Mouse (Mus musculus): ENCODE measurements around the gene Wfdc1.

Wfdc1 gene

DNA sequence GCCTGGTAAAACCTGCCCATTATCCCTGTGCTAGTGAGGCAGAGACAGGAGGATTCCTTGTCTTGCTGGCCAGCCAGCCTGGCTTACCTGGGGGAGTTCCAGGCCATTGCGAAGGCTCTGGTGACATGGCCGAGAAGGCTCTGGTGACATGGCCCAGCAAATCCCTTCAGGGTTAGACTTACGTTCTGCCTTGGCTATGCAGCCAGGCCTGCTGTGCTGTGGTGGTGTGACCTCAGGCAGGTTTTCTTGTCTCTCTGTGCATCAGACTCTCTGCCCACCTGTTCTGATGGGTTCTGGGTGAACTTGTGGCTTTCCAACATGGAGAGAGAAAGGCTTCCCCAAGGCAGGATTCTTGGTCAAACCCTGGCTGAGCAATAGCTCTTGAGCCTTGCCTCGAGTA is 28.8 kb upstream of the Wfdc1 start:
- no peak for ATAC-seq (ENCODE audit: insufficient number of reproducible peaks, low FRiP score, low TSS enrichment)

DNA sequence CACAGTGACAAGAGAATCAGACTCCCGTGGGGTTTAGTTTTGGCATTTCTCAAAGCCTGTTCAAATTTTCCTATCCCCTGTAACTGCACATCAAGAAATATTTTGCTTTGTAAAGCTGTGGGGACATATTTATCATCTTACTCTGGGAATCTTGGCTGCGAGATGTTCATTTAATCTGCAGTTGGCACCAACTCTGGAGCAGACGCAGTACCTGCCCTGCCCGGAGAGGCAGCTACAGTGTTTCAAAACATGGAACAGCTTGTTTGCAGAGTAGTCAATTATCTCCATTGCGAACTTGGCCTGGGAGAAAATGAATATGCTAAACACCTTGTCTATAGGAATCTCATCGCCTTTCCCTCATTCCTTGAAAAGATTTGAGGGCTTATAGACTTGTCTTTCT is 27.9 kb upstream of the Wfdc1 start:
- no peak for ATAC-seq (ENCODE audit: insufficient number of reproducible peaks, low FRiP score, low TSS enrichment)

DNA sequence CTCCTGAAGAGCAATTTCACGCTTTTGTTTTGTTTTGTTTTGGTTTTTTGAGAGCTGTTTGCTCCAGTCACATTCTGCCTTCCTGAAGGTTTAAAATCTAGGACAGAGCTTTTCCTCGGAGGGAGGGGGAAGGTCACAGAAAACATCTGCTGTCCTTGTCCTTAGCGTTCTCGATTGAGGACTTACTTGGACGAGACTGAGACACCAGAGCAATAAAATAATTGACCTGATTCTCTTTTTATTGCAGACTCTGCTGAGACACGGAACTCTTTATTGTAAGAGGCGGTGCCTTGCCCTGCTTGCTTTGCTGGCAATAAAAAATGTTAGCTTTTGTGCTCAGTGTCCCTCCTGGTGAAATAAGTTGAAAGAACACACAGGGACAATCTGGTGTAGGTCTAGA is 26.4 kb upstream of the Wfdc1 start:
- no peak for ATAC-seq (ENCODE audit: insufficient number of reproducible peaks, low FRiP score, low TSS enrichment)

DNA sequence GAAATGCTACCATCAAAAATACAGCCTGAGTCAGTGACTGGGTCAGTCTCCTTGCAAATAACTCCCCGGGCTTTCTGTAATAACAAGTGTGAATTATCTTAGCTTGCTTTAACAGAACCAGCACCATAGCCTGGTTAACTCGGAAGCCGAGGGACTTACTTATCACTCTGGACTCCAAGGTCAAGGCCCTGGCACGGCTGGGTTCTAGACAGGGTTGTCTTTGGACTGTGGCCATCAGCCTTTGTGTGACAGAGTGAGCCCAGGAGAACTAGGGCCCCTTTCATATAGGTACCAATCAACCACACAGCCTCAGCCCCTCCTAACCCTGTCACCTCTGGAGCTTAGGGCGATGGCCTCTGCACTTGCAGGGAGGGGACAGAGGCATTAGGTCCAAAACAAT is 25.1 kb upstream of the Wfdc1 start:
- ATAC-seq (ENCODE audit: insufficient number of reproducible peaks, low FRiP score, low TSS enrichment): no peak

DNA sequence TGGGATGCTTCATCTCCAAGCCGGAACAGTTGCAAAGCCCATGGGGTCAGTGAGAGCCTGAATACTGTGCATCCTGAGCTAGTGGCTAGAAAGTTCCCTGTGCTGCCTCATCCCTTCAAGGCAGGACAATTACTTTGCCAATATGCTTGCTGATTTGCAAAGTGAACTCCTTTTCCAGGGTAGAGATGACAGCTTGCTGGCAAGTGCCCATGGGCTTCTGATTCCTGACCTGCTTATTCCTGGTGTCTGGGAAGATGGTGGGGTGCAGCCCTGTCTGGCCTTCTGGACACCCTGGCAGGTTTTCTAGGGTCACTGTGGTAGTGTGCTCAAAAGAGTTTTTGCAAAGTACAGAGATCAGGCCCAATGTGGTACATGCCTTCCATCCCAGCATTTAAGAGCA is 23.2 kb upstream of the Wfdc1 start:
- 0 out of 2 replicates have a peak, but pooled peaks have one; percentile 36 for ATAC-seq (ENCODE audit: insufficient number of reproducible peaks, low FRiP score, low TSS enrichment)

DNA sequence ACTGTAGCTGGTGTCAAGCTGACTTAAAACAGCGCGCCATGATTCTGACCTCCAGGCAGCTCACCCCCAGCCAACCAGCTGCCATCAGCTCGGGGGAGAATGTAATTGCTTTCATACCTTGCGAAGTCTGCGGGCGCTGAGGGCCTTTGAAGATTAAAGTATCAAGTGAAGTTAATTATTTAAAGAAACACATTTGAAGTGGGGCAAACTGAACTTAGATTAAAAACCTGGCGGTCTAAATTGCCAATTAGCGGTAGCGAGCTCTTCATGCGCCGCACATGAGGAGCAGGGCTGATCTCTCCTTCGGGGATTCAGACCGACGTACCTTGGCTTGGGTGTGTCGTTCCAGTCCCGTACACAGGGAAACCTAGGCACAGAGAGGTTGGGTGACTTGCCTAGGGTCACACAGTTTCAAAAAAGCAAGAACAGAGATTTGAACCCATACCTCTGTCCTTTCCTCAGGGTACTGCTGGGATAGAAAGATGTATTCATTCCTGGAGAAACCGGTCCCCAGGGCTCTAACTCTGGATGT is 21.7 kb upstream of the Wfdc1 start:
- ATAC-seq (ENCODE audit: insufficient number of reproducible peaks, low FRiP score, low TSS enrichment): no peak

DNA sequence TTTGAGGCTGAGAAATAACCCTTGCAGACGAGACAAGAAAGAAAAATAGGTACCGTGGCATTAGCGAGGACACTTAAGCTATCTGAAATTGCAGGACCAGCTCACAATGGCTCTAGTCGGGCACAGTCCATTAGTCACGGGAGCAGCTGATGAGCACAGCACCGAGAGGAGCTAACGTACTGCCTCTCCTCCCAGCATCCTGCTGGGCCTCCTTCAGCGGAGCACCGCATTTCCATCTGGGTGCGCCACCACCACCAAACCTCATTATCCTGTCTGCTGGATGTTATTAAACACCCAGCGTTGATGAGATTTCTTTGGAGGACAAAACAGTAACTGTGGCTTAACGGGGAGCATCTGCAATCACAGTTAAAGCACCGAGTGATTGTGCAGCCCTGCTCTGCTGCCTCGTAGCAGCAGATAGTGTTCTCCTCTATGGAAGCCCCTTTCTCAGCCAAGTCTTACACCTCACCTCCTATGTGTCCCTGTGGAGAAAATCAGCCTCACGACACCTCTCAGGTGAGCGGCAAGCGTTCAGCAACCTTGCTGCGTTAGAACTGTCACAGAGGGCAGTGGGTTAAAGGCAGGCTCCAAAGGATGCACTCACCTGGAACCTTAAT is 21.1 kb upstream of the Wfdc1 start:
- ATAC-seq (ENCODE audit: insufficient number of reproducible peaks, low FRiP score, low TSS enrichment): no peak

DNA sequence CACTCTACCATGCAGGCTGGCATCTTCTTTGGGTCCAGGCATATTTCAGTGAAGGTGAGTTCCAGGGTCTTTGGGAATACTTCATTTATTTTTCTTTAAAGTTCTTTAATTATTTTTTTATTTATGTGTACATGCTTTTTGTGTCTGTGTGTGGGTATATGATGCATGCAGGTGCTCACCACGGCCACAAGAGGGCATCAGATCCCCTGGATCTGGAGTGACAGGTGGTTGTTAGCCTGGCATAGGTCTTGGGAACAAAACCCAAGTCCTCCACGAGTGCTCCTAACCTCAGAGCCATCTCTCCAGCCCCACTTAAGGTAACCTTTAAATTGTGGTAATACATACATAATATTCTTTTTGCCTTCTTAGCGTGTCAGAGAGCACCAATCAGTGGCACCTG is 20.0 kb upstream of the Wfdc1 start:
- ATAC-seq (ENCODE audit: insufficient number of reproducible peaks, low FRiP score, low TSS enrichment): no peak

DNA sequence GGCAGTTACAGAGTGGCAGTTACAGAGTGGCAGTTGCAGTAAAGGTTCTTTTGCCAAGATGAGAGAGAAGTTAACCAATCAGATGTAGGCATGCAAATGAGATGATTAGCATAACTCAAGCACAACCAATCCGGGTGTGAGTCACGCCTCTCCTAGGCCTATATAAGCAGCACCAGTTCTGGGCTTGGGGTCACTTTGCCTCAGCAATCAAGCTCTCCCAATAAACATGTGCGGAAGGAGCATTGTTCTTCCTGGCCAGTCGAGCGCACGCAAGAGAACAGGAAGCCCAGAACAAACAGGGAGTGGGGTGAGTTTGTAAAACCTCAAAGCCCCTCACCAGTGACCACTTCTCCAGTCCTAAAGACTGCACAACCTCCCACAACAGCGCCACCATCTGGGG is 19.3 kb upstream of the Wfdc1 start:
- ATAC-seq (ENCODE audit: insufficient number of reproducible peaks, low FRiP score, low TSS enrichment): no peak

DNA sequence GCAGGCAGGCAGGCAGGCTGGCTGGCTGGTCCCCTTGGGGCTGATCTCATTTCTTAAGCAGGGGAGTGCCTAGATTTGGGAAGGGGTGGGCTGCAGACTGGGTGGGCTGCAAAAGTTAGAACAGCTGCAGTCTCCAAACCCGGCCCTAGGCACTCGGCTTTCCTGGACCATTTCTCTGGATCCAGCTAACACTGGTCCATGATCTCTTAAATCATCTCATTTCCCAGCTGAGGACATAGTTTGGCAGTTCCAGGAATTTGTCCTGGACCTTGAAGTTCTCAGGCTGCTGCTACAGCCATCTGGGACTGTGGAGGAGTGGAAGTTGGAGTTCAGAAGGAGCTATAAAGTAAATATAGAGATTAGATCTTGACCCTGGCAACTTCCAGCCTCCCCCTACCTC is 14.8 kb upstream of the Wfdc1 start:
- no peak for ATAC-seq (ENCODE audit: insufficient number of reproducible peaks, low FRiP score, low TSS enrichment)

DNA sequence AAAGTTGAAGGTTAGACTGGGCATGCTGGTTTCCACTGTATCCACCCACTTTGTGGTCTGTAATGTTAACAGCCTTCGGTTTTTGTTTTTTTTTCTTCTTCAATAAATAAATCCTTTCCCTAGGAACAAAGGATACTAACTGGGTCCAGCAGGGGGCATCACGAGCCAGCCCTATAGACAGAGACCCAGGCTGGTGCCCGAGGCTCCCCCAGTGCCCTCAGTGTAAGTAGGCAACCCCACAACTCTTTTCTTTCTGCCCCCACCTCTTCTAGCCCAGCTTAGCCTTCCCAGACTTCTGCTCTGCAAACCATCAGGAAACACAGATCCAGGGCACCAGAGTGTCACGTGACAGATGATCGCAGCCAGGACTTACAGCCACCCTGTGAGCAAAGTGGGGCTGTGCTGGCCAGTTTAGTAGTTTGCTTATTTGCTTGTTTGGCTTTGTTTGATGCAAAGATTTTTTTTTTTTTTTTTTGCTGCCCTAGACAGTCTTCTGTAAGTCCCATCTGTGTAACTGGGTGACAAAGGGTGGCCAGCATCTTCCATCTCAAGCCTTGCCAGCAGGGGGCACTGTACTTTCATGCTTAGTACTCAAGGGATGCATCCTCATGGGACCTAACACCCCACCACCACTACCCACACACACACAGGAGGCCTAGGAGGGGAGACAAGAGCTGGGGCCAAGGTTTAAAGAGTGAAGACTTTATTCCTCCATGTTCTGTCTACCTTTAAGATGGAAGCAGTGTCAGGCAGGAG is 9.3 kb upstream of the Wfdc1 start:
- ATAC-seq (ENCODE audit: insufficient number of reproducible peaks, low FRiP score, low TSS enrichment): no peak

DNA sequence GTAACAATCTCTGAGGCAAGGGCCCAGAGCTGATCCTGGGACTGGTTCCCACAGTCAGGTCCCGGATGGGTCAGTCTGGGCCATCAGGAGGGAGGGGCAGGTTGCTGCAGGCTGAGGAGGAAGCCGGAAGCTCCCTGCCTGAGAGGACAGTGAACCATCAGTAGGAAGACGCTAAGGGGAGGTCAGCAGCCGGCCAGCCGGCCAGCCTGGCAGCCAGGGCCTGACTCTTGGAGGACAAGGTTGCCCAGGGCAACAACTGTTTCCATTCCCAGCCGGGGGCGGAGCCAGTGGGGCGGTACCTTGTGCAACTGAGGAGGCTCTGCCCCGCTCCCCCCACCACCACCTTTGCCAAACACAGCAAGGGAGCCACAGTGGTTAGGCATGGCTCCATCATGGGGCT is 5.1 kb upstream of the Wfdc1 start:
- peak; percentile 32; the same call in 1 of the 2 replicates for ATAC-seq (ENCODE audit: insufficient number of reproducible peaks, low FRiP score, low TSS enrichment)

DNA sequence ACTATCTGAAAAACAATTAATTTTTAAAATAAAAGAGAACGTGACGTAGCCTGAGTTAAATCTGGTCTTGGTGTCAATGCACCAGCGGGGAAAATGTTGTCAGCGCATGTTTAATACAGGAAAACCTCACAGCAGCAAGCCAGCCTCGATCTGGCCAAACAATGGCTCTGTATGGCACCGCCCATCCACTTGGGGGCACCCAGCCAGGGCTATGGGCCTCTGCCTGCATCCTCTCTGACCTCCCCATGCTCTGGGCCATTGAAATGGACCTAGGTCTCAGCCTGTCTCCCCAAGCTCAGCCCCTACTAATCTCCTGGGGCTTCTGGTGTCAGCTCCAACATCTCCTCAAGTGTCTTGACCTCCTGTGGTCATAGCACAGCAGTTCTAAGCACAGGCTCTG is 4.3 kb upstream of the Wfdc1 start:
- no peak for ATAC-seq (ENCODE audit: insufficient number of reproducible peaks, low FRiP score, low TSS enrichment)

DNA sequence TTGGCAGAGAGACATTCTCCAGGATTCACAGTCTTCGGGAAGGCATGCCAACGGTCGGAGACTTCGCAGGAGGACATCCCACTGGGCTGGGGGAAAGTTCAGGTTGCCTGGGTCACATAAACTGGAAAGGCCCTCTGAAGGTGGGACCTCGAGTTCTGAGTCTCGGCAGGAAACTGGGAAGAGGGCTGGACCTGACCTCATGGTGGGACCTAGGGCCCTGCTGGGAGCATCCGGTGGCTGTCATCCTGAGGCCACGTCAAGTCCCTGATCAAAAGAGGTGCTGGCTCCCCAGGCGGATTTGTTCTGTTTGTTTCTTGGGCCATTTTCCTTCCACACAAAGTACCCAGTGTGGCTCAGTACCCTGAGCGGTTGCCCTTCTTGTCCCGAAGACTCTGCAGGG is 2.7 kb upstream of the Wfdc1 start:
- no peak for ATAC-seq (ENCODE audit: insufficient number of reproducible peaks, low FRiP score, low TSS enrichment)

DNA sequence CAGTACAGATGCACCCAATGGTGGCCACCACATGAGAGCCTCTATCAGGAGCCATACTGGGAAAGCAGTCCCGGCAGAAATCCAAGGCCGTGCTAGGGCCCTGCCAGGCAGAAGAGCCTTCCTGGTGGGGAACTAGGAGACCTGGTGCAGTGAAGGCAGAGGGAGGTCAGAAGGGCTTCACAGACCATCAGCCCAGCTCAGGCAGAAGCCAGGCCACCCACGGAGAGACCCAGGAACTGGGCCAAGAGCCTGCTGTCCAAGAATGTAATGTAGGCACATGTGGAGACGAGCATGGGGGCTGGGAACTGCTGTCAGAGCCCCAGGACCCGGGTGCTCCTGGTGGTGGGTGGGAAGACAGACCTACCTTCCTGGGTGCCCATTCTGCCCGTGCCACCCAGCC is 895 bp upstream of the Wfdc1 start:
- no peak for ATAC-seq (ENCODE audit: insufficient number of reproducible peaks, low FRiP score, low TSS enrichment)

DNA sequence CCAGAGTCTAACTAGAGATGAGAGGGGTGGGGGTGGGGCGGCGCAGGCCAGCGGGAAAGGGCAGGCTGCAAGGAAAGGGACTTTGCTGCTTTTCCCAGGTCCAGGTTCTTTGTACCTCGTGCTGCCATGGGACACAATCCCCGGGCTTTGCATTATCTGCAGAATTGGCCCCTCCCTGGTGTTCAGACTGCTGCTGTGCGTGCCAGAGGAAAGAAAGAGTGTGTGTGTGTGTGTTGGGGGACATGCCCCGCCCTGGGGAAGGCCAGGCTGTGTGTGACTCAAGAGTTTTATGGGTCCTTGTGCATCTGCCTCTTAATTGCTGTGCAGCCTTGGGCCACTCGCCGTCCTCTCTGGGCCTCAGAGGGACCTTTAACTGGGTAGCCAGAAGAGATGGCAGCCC is 2.3 kb downstream of the Wfdc1 start:
- ATAC-seq (ENCODE audit: insufficient number of reproducible peaks, low FRiP score, low TSS enrichment): no peak

DNA sequence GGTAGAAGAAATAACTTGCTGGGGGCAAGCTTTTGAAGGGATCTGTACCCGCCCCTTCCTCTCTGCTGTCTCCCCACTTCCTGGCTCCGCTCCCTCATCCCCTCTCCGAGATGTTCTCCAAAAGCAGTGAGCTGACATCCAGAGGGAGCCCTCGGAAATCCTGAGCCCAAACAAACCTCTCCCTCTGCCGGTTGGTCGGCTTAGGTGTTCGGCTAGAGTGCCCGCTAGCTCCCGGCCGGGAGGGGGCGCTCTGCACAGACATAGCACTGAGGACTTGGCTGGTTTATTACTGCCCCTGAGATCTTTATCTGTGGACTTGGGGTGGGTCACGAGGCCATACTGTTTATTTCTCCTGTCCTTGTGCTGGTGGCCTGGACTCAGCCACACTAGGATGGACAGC is 3.1 kb downstream of the Wfdc1 start:
- ATAC-seq (ENCODE audit: insufficient number of reproducible peaks, low FRiP score, low TSS enrichment): no peak

DNA sequence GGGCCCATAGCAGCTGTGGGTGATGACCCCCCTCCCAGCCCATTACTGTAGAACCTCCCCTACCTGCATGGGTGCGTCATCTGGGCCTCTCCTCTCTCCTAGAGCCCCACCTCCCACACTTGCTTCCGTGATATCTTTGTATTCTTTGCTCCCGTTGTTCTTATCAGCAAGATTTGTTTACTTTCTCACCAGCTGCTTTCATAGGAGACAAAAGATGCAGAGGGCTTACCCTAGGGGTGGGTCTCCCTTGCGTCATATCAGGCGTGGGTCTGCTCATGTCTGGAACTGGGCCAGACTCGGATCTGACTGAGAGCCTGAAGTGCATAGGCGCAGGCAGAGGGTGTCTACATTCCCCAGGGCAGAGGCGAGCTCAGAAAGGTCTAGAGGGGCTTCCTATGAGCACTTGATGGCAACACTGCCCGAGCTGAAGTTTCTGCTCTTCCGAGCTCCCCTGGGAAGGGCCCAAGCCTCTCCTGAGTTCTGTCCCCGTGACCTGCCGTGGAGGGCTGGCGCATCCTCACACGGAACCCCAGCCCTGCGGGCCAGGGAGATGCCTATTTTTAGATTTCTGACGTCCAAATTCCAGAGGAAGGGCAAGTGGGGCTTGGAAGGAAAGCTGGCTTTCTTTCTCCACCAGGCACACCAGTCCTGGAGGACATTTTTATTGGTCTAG is 4.4 kb downstream of the Wfdc1 start:
- ATAC-seq (ENCODE audit: insufficient number of reproducible peaks, low FRiP score, low TSS enrichment): no peak

DNA sequence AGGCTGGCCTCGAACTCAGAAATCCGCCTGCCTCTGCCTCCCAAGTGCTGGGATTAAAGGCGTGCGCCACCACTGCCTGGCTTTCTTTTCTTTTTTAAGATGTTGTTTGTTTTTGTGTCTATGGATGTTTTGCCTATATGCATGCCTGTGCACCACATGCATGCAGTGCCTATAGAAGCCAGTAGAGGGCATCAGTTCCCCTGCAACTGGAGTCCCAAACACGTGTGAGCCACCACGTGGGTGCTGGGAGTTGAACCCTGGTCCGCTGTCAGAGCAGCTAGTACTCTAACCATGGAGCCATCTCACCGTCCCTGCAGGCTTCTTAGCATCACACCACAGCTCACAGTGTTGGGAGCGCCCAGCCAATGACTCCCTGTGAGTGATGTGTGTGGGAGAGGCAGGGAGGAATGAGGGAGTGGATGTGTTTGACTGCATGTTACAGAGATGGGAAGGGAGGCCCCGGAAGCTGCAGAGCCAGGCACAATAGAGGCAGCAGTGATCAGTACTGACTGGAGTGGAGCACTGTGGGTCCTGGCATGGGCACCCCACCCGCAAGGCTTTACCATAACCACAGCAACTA is 7.9 kb downstream of the Wfdc1 start:
- ATAC-seq (ENCODE audit: insufficient number of reproducible peaks, low FRiP score, low TSS enrichment): no peak

DNA sequence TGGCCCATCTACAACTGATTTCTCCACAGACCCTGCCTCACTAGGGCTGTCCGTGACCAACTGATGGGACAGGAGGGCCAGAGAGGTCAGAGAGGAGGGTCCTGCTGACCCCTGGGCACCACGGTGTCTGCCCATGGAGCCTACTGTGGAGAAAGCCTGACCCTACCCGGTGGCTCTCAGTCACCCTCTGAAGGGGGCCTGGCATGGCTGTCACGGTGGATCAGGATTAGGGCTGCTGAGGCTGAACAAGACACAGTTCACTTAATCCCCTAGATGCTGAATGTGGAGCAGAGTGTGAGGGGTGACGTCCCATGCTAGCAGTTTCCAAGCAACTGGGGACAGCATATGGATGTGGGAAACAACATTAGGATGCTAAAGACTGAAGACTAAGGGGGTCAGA is 9.3 kb downstream of the Wfdc1 start:
- no peak for ATAC-seq (ENCODE audit: insufficient number of reproducible peaks, low FRiP score, low TSS enrichment)

DNA sequence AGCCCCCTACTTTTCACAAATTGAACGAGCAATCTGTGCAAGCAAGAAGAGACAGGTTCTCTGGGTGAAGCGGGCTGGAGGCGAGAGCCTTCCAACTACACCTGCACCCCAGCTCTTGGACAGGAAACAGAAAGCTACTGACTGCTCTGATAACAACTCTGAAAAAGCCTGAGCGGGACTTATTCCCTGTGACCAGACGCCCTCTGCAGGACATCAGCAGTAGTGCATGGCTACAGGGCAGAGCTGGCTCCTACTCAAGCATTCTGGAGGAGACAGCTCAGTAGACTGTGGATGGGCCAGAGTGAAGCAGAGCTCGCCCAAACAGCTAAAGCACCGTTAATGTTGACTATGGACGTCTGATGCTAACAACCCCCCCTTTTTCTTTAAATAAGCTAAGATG is 10.2 kb downstream of the Wfdc1 start:
- ATAC-seq (ENCODE audit: insufficient number of reproducible peaks, low FRiP score, low TSS enrichment): peak; percentile 65

Measured in cerebellum, adult (tissue).